Mouse (Mus musculus) hindlimb bud, embryonic 11.5 days (tissue): ENCODE results near the gene Ltbp4.
A peak's percentile ranks its signal among the peaks of the same experiment; 100 is the strongest.

Source experiments
- DNase-seq: peaks from one replicate; pipeline ENCODE4 v3.0.0-alpha.2; 2012; ENCODE audit warnings: low read depth, low spot score; ENCODE audit errors: extremely low spot score

Gene Ltbp4

GRCm38 (mm10) chr7:27260856-27261255 lies 76.6 kb downstream of the Ltbp4 start:
- no peak for DNase-seq

GRCm38 (mm10) chr7:27259771-27260170 lies 77.7 kb downstream of the Ltbp4 start:
- DNase-seq: no peak

DNA sequence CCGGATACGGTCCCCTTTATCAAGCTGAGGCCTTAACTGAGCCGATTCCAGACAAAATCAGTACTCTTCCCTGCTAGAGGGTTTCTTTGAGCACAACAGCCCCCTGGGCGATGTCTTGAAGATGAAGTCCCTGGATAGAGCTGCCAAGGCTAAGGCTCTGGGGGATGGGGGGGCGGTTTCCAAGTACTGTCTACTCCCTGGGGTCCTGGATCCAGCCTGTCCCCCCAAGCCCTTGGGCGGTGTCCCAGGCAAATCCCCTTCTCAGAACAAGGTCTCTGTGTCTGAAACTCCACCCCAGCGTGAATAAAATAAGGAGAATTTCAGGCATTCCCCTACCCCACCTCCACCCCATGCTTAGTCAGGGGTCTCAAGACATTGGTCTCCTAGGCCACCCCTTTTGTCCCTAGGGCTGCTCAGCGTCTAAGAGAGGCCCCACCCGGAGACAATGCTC lies 78.2 kb downstream of the Ltbp4 start:
- DNase-seq: no peak

GRCm38 (mm10) chr7:27258205-27258899 lies 79.1 kb downstream of the Ltbp4 start, which contains the start of gene Numbl:
Numbl (plus strand) TSS chr7:27258433.
- DNase-seq: peak; percentile 37

DNA sequence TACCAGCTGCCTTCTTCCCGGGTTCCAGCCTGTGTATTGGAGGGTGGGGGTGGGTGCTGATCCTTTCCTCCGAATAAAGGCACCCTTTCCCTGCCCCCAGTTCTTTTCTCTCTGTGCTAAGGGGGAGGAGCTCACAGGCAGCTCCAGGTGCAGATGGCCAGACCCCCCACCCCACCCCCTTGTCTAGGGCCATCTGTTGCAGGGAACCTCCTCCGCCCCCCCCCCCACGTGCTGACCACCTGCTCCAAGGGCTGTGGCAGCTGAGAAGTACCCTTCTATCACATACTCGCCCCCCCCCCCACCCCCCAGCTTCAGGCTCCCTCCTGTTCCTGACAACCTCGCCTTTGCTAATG lies 79.7 kb downstream of the Ltbp4 start:
- no peak for DNase-seq

- DNase-seq: no peak
Measured at GRCm38 (mm10) chr7:27257046-27257851, 80.2 kb downstream of the Ltbp4 start.

- no peak for DNase-seq
Measured at GRCm38 (mm10) chr7:27255721-27256120, 81.8 kb downstream of the Ltbp4 start.
